Mouse (Mus musculus) ES-Bruce4 (cell line): ENCODE measurements at regions not wholly inside any gene's neighbourhood (a gene's known extent, or its start where the extent isn't known, plus 50 kb on each side); places are given as distances from the start of the nearest gene placed in this dataset.

Source experiments
- H3K27ac ChIP-seq: 2 replicates; pipeline ENCODE4 v1.5.1; 2012; ENCODE audit warnings: low read length, inconsistent platforms; ENCODE audit not compliant: insufficient read depth
- H3K27me3 ChIP-seq: 2 replicates; pipeline ENCODE4 v1.6.1; 2012; ENCODE audit warnings: mild to moderate bottlenecking, low read length, inconsistent platforms; ENCODE audit not compliant: control insufficient read depth, poor library complexity, insufficient read depth, severe bottlenecking
- H3K36me3 ChIP-seq: 2 replicates; pipeline ENCODE4 v1.6.1; 2012; ENCODE audit warnings: inconsistent platforms, mild to moderate bottlenecking, low read length, moderate library complexity; ENCODE audit not compliant: control insufficient read depth, poor library complexity, insufficient read depth, severe bottlenecking
- H3K4me1 ChIP-seq: one replicate; pipeline ENCODE4 v1.8.1; 2011; ENCODE audit warnings: low read length; ENCODE audit not compliant: control insufficient read depth, insufficient read depth
- H3K4me3 ChIP-seq: 2 replicates; pipeline ENCODE4 v1.5.1; 2011; ENCODE audit warnings: low read depth, mild to moderate bottlenecking, low read length
- H3K9ac ChIP-seq: 2 replicates; pipeline ENCODE4 v1.6.1; 2012; ENCODE audit warnings: low read depth, mild to moderate bottlenecking, inconsistent platforms; ENCODE audit not compliant: poor library complexity, severe bottlenecking
- H3K9me3 ChIP-seq: replicated peaks from 2 replicates; pipeline ENCODE4 v1.6.1; 2012; ENCODE audit warnings: mild to moderate bottlenecking, low read length, inconsistent platforms; ENCODE audit not compliant: control insufficient read depth, poor library complexity, insufficient read depth, severe bottlenecking
- CTCF ChIP-seq: IDR thresholded peaks from one replicate; pipeline ENCODE4 v1.8.1; 2011; ENCODE audit warnings: low read depth, low read length
- EP300 ChIP-seq: IDR thresholded peaks from 2 replicates; pipeline ENCODE4 v1.6.1; 2011; ENCODE audit warnings: low read depth, low read length; ENCODE audit not compliant: insufficient read depth
- POLR2A ChIP-seq: IDR thresholded peaks from one replicate; pipeline ENCODE4 v1.8.1; 2011; ENCODE audit warnings: low read length; ENCODE audit not compliant: insufficient read depth

DNA sequence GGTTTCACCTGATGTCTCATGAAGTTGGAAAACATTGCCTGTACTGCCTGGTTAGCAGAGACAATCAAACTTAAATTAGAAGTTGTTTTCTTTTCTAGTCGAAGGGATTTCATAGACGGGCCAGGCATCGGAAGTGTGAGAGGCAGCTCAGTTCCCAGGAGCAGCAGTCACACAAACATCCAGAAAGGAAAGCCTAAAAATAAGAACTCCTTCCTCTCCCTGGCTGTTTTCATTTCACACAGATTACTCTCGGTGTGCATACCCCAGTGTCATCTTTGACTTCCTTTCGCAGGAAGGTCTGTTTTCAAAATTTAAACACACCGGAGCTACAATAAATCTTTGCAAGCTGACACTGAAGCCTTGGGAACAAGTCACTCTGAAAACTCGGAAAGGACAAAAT, 818.7 kb downstream of the Diaph3 start:
- H3K27ac ChIP-seq: no peak overlapping the region

DNA sequence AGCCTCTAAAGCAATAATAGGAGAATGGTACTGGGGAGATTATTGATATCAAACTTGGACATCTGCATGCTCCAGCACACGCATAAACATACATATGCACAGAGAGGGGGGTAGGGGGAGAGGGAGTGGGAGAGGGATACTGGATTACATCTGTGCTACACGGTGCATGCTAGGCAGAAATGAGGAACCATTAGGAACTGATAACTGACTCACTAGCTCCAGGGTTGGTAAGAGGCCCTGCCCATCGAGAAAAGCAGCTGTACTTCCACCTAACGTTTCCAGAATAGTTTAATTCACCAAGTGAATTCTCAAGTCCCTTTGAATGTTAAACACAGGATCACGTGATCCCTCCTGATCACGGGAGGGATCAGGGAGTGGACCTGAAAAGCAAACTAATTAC, 825.1 kb downstream of the Diaph3 start:
- H3K4me3 ChIP-seq: no peak overlapping the region
- TF ChIP-seq EP300: no peak
- TF ChIP-seq POLR2A: no peak
- no peak for TF ChIP-seq CTCF
- H3K4me1 ChIP-seq: no peaks in the 10 kb centered on the region
- H3K9ac ChIP-seq: no peak overlapping the region
- H3K36me3 ChIP-seq: no peaks in the 10 kb centered on the region
- H3K27me3 ChIP-seq: no peaks in the 10 kb centered on the region
- no peaks in the 10 kb centered on the region for H3K9me3 ChIP-seq
- no peak overlapping the region for H3K27ac ChIP-seq

More for the DNA sequence above, 818.7 kb downstream of the Diaph3 start:
- H3K9ac ChIP-seq: no peak overlapping the region
- H3K27me3 ChIP-seq: no peaks in the 10 kb centered on the region; the same call in 1 of the 2 replicates
- H3K9me3 ChIP-seq: no peaks in the 10 kb centered on the region
- TF ChIP-seq CTCF: no peak
- no peak for TF ChIP-seq POLR2A
- TF ChIP-seq EP300: no peak
- H3K36me3 ChIP-seq: no peaks in the 10 kb centered on the region
- no peak overlapping the region for H3K4me3 ChIP-seq
- H3K4me1 ChIP-seq: no peaks in the 10 kb centered on the region

- Histone ChIP-seq H3K27me3 (no peaks in the 10 kb centered on the region), H3K36me3 (no peaks in the 10 kb centered on the region), H3K9me3 (no peaks in the 10 kb centered on the region), H3K4me3 (no peak overlapping the region), H3K9ac (no peak overlapping the region), H3K4me1 (no peaks in the 10 kb centered on the region), H3K27ac (no peak overlapping the region)
- TF ChIP-seq CTCF (no peak), POLR2A (no peak), EP300 (no peak)
These were observed 832.0 kb downstream of the Diaph3 start for GRCm38 (mm10) chr14:86308949-86309543.

GRCm38 (mm10) chr14:86307806-86308205, 833.2 kb downstream of the Diaph3 start:
- Histone ChIP-seq H3K4me3 (no peak overlapping the region), H3K4me1 (no peaks in the 10 kb centered on the region), H3K27ac (no peak overlapping the region), H3K27me3 (no peaks in the 10 kb centered on the region), H3K9me3 (0 out of 2 replicates have a peak, but pooled peaks cover under 1% of the 10 kb centered on the region), H3K9ac (no peak overlapping the region), H3K36me3 (no peaks in the 10 kb centered on the region)
- TF ChIP-seq EP300 (no peak), CTCF (peak; percentile 37), POLR2A (no peak)

DNA sequence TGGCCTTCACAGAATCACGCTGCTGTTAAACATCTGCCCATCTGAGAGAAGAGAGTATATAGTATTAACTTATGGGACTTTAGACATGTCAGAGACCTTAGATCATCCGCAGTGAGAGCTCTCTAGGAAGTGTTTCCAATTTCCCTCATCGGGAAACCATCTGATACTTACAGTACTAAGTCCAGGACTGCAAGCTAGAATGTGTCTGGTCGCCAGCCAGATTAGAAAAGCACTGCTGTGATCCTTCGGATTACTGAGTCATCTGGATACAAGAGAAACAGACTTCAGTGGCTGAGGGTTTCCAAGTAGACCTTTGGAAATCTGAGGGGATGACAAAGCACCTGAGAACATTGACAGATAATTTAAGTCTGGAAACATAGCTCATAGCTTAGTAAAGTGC, 839.4 kb downstream of the Diaph3 start:
- no peak for TF ChIP-seq EP300
- TF ChIP-seq CTCF: no peak
- TF ChIP-seq POLR2A: no peak
- peaks cover 3% of the 10 kb centered on the region; the same call in 1 of the 2 replicates for H3K9me3 ChIP-seq
- no peak overlapping the region for H3K27ac ChIP-seq
- H3K4me1 ChIP-seq: no peaks in the 10 kb centered on the region
- H3K4me3 ChIP-seq: no peak overlapping the region
- no peak overlapping the region for H3K9ac ChIP-seq
- H3K36me3 ChIP-seq: no peaks in the 10 kb centered on the region
- H3K27me3 ChIP-seq: no peaks in the 10 kb centered on the region

DNA sequence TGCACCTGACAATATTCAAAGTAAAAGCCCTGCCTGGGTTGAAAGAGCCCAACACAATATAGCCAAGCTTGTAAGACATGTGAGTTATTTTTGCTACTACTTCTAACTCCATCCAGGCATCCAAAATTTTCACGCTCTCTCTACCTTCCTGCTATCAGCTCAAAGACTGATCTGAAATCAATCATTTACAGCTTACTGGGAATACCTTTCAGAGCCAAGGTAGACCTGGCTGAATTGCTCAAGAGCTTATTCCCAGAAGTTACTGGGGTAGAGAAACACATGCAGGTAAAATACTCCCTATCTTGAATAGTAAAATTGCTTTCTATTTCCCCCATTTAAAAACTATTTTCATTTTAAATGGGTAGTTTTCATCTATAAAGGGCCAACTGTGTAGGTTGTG, 840.2 kb downstream of the Diaph3 start:
- H3K9ac ChIP-seq: no peak overlapping the region
- no peak overlapping the region for H3K4me3 ChIP-seq
- H3K27me3 ChIP-seq: no peaks in the 10 kb centered on the region
- peaks cover 3% of the 10 kb centered on the region; the same call in 1 of the 2 replicates for H3K9me3 ChIP-seq
- H3K27ac ChIP-seq: no peak overlapping the region
- H3K4me1 ChIP-seq: no peaks in the 10 kb centered on the region
- no peaks in the 10 kb centered on the region for H3K36me3 ChIP-seq
- TF ChIP-seq EP300: no peak
- TF ChIP-seq POLR2A: no peak
- no peak for TF ChIP-seq CTCF
